Mouse (Mus musculus) myocyte (in vitro differentiated cells): ENCODE measurements at regions not wholly inside any gene's neighbourhood (a gene's known extent, or its start where the extent isn't known, plus 50 kb on each side); places are given as distances from the start of the nearest gene placed in this dataset.

Source experiments
- CEBPB ChIP-seq: IDR thresholded peaks from 2 replicates; pipeline ENCODE4 v1.6.1; 2011; ENCODE audit warnings: mild to moderate bottlenecking, moderate library complexity; ENCODE audit not compliant: poor library complexity, insufficient read depth, severe bottlenecking
- POLR2A ChIP-seq: IDR thresholded peaks from one replicate; pipeline ENCODE4 v1.6.1; 2011; ENCODE audit warnings: low read depth, mild to moderate bottlenecking, control low read depth, moderate library complexity; ENCODE audit not compliant: insufficient read length

DNA sequence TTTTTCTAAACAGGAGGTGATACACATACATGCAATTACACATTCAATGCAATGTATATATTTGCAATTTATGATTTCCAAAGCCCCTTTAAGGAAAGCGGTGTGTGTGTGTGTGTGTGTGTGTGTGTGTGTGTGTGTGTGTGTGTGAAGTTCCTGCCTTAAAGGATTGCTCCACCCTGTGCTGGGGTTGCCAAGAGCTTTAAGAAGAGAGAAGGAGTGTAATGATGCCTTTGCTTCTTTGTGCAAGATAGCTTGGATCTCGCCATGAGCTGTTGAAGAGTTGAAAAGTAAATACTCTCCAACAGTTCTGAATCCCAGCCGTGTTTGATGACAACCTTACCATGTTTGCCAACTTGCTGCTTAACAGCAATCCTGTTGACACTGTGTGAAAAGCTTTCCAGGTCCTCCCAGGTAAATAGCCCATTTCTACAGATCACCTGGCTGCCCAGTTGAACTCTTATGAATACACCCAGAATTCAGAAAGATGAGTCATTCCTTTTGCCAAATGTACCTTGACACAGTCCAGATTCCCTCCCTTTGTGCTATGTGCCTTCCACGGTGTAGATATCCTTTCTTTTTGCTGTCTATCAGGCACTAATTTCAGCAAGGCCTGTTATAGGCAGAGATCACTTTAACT lies 216.3 kb downstream of the Ikzf2 start:
- TF ChIP-seq POLR2A (no peak), CEBPB (no peak)
